8 mouse cellular contexts compared by ENCODE assay signal in the genomic region with DNA sequence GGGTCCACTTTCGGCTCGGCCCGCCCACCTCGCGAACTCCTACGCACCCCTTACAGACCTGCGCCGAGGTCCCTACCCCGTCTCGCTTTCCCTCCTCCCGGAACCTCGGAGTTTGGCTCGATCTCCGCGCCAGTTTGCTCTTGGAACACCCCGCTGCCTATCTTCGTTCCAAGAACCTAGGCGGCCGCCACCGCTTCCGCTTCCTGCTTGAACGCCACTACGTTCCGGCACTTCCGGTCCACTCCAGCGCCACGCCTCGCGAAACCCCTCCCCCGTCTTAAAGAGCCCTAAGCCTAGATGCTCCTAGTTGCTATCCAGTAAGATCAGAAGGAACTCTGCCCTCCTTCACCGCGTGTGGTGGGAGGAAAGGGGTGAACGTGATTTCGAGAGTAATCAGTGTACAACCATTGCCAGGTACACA. TPM values are rescaled to one million over a fixed set of nuclear protein-coding genes. Genes with fewer than 3 reads are reported as not detected.
A peak's percentile ranks its signal among the peaks of the same experiment; 100 is the strongest.
DNase-seq lines count a peak whose midpoint lies in the region; ATAC-seq and TF ChIP-seq lines count a peak whose summit lies in the region.

Gene 2310011J03Rik, minus strand, starts transcription at position 198 of the 421 bp plus-strand sequence.

- H3K27me3 ChIP-seq in forebrain, embryonic 12.5 days, result peaks cover 28% of the 10 kb centered on the region
- H3K27me3 ChIP-seq in heart, postnatal 0 days (ENCODE audit: control insufficient read depth, insufficient read depth, low read length), result peaks cover 9% of the 10 kb centered on the region
- H3K27me3 ChIP-seq in liver, embryonic 16.5 days (ENCODE audit: control insufficient read depth, insufficient read depth, low read depth, low read length), result peaks cover 15% of the 10 kb centered on the region
- peaks cover 9% of the 10 kb centered on the region; the same call in 1 of the 2 replicates for H3K27me3 ChIP-seq in neural tube, embryonic 13.5 days
- no peaks in the 10 kb centered on the region for H3K27me3 ChIP-seq in testis, adult 2 months (ENCODE audit: control insufficient read depth, insufficient read depth, low read length)

- peak within 1 kb of the TSS; percentile 65 for H3K27ac ChIP-seq in forebrain, embryonic 12.5 days
- H3K27ac ChIP-seq in heart, postnatal 0 days (ENCODE audit: low read depth), result peak within 1 kb of the TSS; percentile 79
- H3K27ac ChIP-seq in liver, embryonic 16.5 days (ENCODE audit: low read length), result peak within 1 kb of the TSS; percentile 87
- H3K27ac ChIP-seq in neural tube, embryonic 13.5 days (replicated peaks), result peak within 1 kb of the TSS; percentile 73; the same call in 1 of the 2 replicates
- peak within 1 kb of the TSS; percentile 58 for H3K27ac ChIP-seq in testis, adult 2 months (ENCODE audit: control insufficient read depth, insufficient read depth, low read depth, low read length)

- TF ChIP-seq EP300 in heart, postnatal 0 days (IDR thresholded peaks at IDR 0.05; ENCODE audit: low read depth), result peak; percentile 66

- no peaks in the 10 kb centered on the region for H3K9me3 ChIP-seq in forebrain, embryonic 12.5 days
- no peaks in the 10 kb centered on the region for H3K9me3 ChIP-seq in heart, postnatal 0 days (replicated peaks; ENCODE audit: control insufficient read depth, low read length)
- no peaks in the 10 kb centered on the region for H3K9me3 ChIP-seq in liver, embryonic 16.5 days (replicated peaks; ENCODE audit: control insufficient read depth, low read length)
- no peaks in the 10 kb centered on the region for H3K9me3 ChIP-seq in neural tube, embryonic 13.5 days

- peaks cover 36% of the 10 kb centered on the region for H3K36me3 ChIP-seq in forebrain, embryonic 12.5 days (replicated peaks)
- peaks cover 10% of the 10 kb centered on the region for H3K36me3 ChIP-seq in heart, postnatal 0 days (replicated peaks; ENCODE audit: control insufficient read depth, insufficient read depth, low read length)
- peaks cover 5% of the 10 kb centered on the region; the same call in 1 of the 2 replicates for H3K36me3 ChIP-seq in liver, embryonic 16.5 days (ENCODE audit: control insufficient read depth, insufficient read depth)
- H3K36me3 ChIP-seq in neural tube, embryonic 13.5 days, result peaks cover 33% of the 10 kb centered on the region
- H3K36me3 ChIP-seq in testis, adult 2 months (ENCODE audit: control insufficient read depth, insufficient read depth, low read length), result no peaks in the 10 kb centered on the region

- DNase-seq in CD8-positive naive resting alpha-beta T cell, adult 2 months (ENCODE audit: low read depth in 2 of 2, low spot score in 2 of 2), result peak; percentile 76 to 87
- peak; percentile 93 for DNase-seq in c-Kit-positive CD71-positive TER-119-negative erythroid progenitor cells, embryonic 14.5 days (ENCODE audit: low read depth)
- peak; percentile 94 for DNase-seq in heart, postnatal 0 days (ENCODE audit: low spot score)
- peak; percentile 94 to 96 for DNase-seq in kidney, postnatal 4 days

- no peak for TF ChIP-seq CTCF in heart, postnatal 0 days (IDR thresholded peaks at IDR 0.05; ENCODE audit: low read depth)
- TF ChIP-seq CTCF in testis, adult 2 months (IDR thresholded peaks at IDR 0.05; ENCODE audit: control insufficient read depth, insufficient read depth, insufficient replicate concordance, low read depth, low read length), result no peak

- peak; percentile 67 for ATAC-seq in forebrain, embryonic 12.5 days (ENCODE audit: low FRiP score)
- ATAC-seq in heart, postnatal 0 days (ENCODE audit: insufficient read depth, low read depth), result peak; percentile 49; the same call in 1 of the 2 replicates
- ATAC-seq in liver, embryonic 16.5 days (ENCODE audit: low read depth), result peak; percentile 59
- ATAC-seq in neural tube, embryonic 13.5 days (ENCODE audit: low read depth), result peak; percentile 33; the same call in 1 of the 2 replicates

- H3K4me2 ChIP-seq in forebrain, embryonic 12.5 days, result peak within 1 kb of the TSS; percentile 85
- H3K4me2 ChIP-seq in heart, postnatal 0 days (ENCODE audit: low read depth, low read length), result peak within 1 kb of the TSS; percentile 82
- H3K4me2 ChIP-seq in liver, embryonic 16.5 days (ENCODE audit: low read depth, low read length), result peak within 1 kb of the TSS; percentile 73
- peak within 1 kb of the TSS; percentile 96 for H3K4me2 ChIP-seq in neural tube, embryonic 13.5 days

- under 1% methylated on average over 34 of the region's 34 CpGs for WGBS in forebrain, embryonic 12.5 days
- under 1% methylated on average over 34 of the region's 34 CpGs for WGBS in heart, postnatal 0 days
- WGBS in liver, embryonic 16.5 days (ENCODE audit: insufficient replicate concordance), result under 1% methylated on average over 34 of the region's 34 CpGs
- under 1% methylated on average over 34 of the region's 34 CpGs for WGBS in neural tube, embryonic 13.5 days

- peak within 1 kb of the TSS; percentile 81 for H3K4me3 ChIP-seq in forebrain, embryonic 12.5 days (replicated peaks)
- H3K4me3 ChIP-seq in heart, postnatal 0 days (ENCODE audit: low read depth, low read length), result peak within 1 kb of the TSS; percentile 83
- peak within 1 kb of the TSS; percentile 74 for H3K4me3 ChIP-seq in liver, embryonic 16.5 days (ENCODE audit: low read depth, low read length)
- peak within 1 kb of the TSS; percentile 78 for H3K4me3 ChIP-seq in neural tube, embryonic 13.5 days
- peak within 1 kb of the TSS; percentile 84 for H3K4me3 ChIP-seq in testis, adult 2 months (ENCODE audit: control insufficient read depth, low read depth, low read length)

- peak within 1 kb of the TSS; percentile 77 for H3K9ac ChIP-seq in forebrain, embryonic 12.5 days
- H3K9ac ChIP-seq in heart, postnatal 0 days (replicated peaks; ENCODE audit: low read depth, low read length), result peak within 1 kb of the TSS; percentile 75
- H3K9ac ChIP-seq in liver, embryonic 16.5 days (ENCODE audit: low read depth, low read length), result peak within 1 kb of the TSS; percentile 88
- peak within 1 kb of the TSS; percentile 78 for H3K9ac ChIP-seq in neural tube, embryonic 13.5 days

- H3K4me1 ChIP-seq in forebrain, embryonic 12.5 days, result peaks cover 47% of the 10 kb centered on the region
- H3K4me1 ChIP-seq in heart, postnatal 0 days (ENCODE audit: control insufficient read depth, insufficient read depth), result peaks cover 30% of the 10 kb centered on the region
- peaks cover 78% of the 10 kb centered on the region for H3K4me1 ChIP-seq in liver, embryonic 16.5 days (ENCODE audit: control insufficient read depth, low read depth, low read length)
- H3K4me1 ChIP-seq in neural tube, embryonic 13.5 days (replicated peaks), result peaks cover 59% of the 10 kb centered on the region
- peaks cover 39% of the 10 kb centered on the region for H3K4me1 ChIP-seq in testis, adult 2 months (ENCODE audit: control insufficient read depth, insufficient read depth, low read length)

- 0 out of 2 replicates have a peak, but pooled peaks have one; percentile 25 for TF ChIP-seq POLR2A in testis, adult 2 months (IDR thresholded peaks at IDR 0.05; ENCODE audit: control insufficient read depth, low read depth, low read length)

RNA-seq across cellular contexts. Expression of gene 2310011J03Rik, which starts in this region (rescaled TPM):
- 42.6 and 44.4 TPM in 2 replicates for polyA plus RNA-seq in forebrain, embryonic 12.5 days (2016; fragmentation: Nextera tagmentation; extraction: Ambion mirVana)
- 13.5 and 41.4 TPM in 2 replicates for total RNA-seq in heart, postnatal 0 days (2014; rRNA removed; ENCODE audit: low replicate concordance)
- 35.2 and 37.4 TPM in 2 replicates for polyA plus RNA-seq in heart, postnatal 0 days (2015; fragmentation: Nextera tagmentation; extraction: Ambion mirVana)
- polyA plus RNA-seq in liver, embryonic 16.5 days (2015; fragmentation: Nextera tagmentation; extraction: Ambion mirVana), result 27.9 and 29.0 TPM in 2 replicates
- 27.9 and 30.7 TPM in 2 replicates for polyA plus RNA-seq in neural tube, embryonic 13.5 days (2015; fragmentation: Nextera tagmentation; extraction: Ambion mirVana)
- polyA plus RNA-seq in testis, adult 2 months (2012; rRNA removed), result 11.3 and 13.1 TPM in 2 replicates

Comparison
In these comparisons a context has a peak if more than half of its experiments do, and no peak if none do; other contexts are left out.
1. Peak in every context shown above with its lines: DNase-seq, ATAC-seq, H3K4me3 ChIP-seq and H3K27ac ChIP-seq.